Mouse (Mus musculus) embryonic facial prominence, embryonic 11.5 days (tissue): ENCODE results near the gene Map3k12. TPM values are rescaled to one million over a fixed set of nuclear protein-coding genes. Genes with fewer than 3 reads are reported as not detected.

Experiments
- ATAC-seq: fragments of 200-750 bp; cut with Nextera tagmentation; replicated peaks from 2 replicates; pipeline ENCODE4 v1.8.0; 2017; ENCODE audit warnings: low read depth; ENCODE audit not compliant: insufficient number of reproducible peaks, low FRiP score, low TSS enrichment
- DNase-seq: peaks from one replicate; pipeline ENCODE4 v3.0.0-alpha.2; 2015; ENCODE audit warnings: low spot score
- H3K27ac ChIP-seq: fragments of 300-500 bp; sonication (generic); replicated peaks from 2 replicates; pipeline ENCODE4 v1.5.1; 2014; ENCODE audit warnings: mild to moderate bottlenecking, low read depth, low read length, control low read depth
- H3K27me3 ChIP-seq: fragments of 300-500 bp; sonication (generic); 2 replicates; pipeline ENCODE4 v1.6.1; 2014; ENCODE audit warnings: mild to moderate bottlenecking, low read length, moderate library complexity, mixed read lengths; ENCODE audit not compliant: control insufficient read depth, insufficient read depth
- H3K36me3 ChIP-seq: fragments of 300-500 bp; sonication (generic); replicated peaks from 2 replicates; pipeline ENCODE4 v1.6.1; 2014; ENCODE audit warnings: low read depth, mild to moderate bottlenecking, low read length, moderate library complexity, mixed read lengths; ENCODE audit not compliant: control insufficient read depth, insufficient read depth
- H3K4me1 ChIP-seq: fragments of 300-500 bp; sonication (generic); 2 replicates; pipeline ENCODE4 v1.6.1; 2014; ENCODE audit warnings: low read length, mixed read lengths; ENCODE audit not compliant: control insufficient read depth, insufficient read depth
- H3K4me2 ChIP-seq: fragments of 300-500 bp; sonication (generic); 2 replicates; pipeline ENCODE4 v1.6.1; 2014; ENCODE audit warnings: low read depth, mild to moderate bottlenecking, control low read depth, low read length, moderate library complexity
- H3K4me3 ChIP-seq: fragments of 300-500 bp; sonication (generic); 2 replicates; pipeline ENCODE4 v1.5.1; 2014; ENCODE audit warnings: low read depth, low read length, control low read depth
- H3K9ac ChIP-seq: fragments of 300-500 bp; sonication (generic); replicated peaks from 2 replicates; pipeline ENCODE4 v1.6.1; 2014; ENCODE audit warnings: mild to moderate bottlenecking, control low read depth, low read length
- H3K9me3 ChIP-seq: fragments of 300-500 bp; sonication (generic); replicated peaks from 2 replicates; pipeline ENCODE4 v1.6.1; 2016; ENCODE audit warnings: mild to moderate bottlenecking, low read length, inconsistent platforms, mixed read lengths; ENCODE audit not compliant: control insufficient read depth
- WGBS: fragments of 180-500 bp; shearing (Covaris S2); extraction: QIAGEN DNeasy Blood & Tissue Kit; methylation state at CpG from one replicate; pipeline ENCODE4 v1.1.7; 2014; 5-methylcytosine and 5-hydroxymethylcytosine counted together
- polyA plus RNA-seq: library from polyadenylated mRNA; unstranded; fragments of >200 nt; fragmentation: Nextera tagmentation; extraction: Ambion mirVana; gene quantifications from 2 replicates; pipeline ENCODE4 v1.2.1, GENCODE M21; 2014

Map3k12 gene
- polyA plus RNA-seq, 1 experiment from 2014 or later, result 13.4 TPM

DNA sequence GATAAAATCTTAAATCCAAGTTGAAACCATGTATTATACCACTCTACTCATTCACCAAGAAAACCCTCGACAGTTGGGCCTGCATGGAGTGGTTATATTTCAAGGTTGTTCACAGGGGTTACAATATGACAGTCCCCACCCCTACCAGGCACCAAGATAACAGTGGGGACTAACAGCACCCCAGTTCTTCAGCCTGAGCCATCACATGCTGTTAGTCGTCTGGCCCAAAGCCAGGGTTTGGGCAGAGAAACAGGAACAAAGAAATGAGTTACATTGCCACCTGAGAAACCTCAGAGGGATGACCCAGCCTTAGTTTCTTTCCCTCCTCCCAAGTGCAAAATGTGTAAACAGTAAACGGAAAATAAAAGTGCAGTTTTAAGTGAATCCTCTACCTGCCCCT is 17.5 kb downstream of the Map3k12 start:
- Histone ChIP-seq H3K4me3 (no peak overlapping the region), H3K4me2 (no peak overlapping the region), H3K4me1 (no peaks in the 10 kb centered on the region), H3K36me3 (peaks cover 27% of the 10 kb centered on the region), H3K27me3 (no peaks in the 10 kb centered on the region), H3K9me3 (no peaks in the 10 kb centered on the region), H3K9ac (no peak overlapping the region), H3K27ac (no peak overlapping the region)
- ATAC-seq, result no peak
- DNase-seq, result no peak
- 86% methylated on average over 3 of the region's 3 CpGs for WGBS

DNA sequence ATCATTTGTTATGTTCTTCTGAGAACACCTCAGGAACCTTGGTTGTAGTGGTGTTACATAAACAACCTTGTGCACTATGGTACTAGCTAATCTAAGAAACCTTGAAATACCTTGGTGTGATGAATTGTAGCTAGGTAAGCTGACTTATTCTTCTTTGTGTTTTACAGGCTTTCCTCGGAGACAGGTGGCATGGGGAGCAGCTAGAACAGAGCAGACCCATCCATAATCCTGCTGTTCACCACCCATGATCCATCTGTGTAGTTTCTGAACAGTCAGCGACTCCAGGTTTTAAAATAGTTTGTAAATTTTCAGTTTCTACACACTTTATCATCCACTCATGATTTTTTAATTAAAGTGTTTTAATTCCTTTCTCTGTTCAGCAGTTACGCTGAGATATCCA is 18.5 kb downstream of the Map3k12 start:
- H3K27ac ChIP-seq, result no peak overlapping the region
- no peaks in the 10 kb centered on the region for H3K9me3 ChIP-seq
- DNase-seq (no peak), ATAC-seq (no peak)
- no peaks in the 10 kb centered on the region for H3K27me3 ChIP-seq
- peaks cover 28% of the 10 kb centered on the region for H3K36me3 ChIP-seq
- no peak overlapping the region for H3K4me2 ChIP-seq
- no peak overlapping the region for H3K9ac ChIP-seq
- H3K4me1 ChIP-seq, result no peaks in the 10 kb centered on the region
- no peak overlapping the region for H3K4me3 ChIP-seq
- WGBS, result 94% methylated on average over 3 of the region's 3 CpGs

DNA sequence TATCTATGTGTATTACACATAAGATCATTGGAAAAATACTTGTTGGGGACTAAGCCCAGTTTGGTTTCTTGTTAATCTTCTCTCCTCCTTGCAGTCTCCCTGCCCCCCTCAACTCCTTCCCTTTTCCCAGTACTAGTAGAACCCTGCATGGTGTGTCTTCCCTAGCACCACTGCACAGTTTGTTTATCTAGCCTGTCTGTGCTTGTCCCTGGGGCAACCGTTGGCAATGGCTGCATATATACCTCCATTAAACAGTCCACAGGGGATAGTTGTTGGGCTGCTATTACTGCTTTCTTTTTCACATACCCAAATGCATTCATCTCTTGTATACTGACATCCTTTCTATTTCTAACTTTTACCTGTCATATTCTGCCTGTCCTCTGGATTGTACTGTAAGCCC is 29.2 kb downstream of the Map3k12 start:
- DNase-seq (no peak), ATAC-seq (no peak)
- Histone ChIP-seq H3K4me3 (no peak overlapping the region), H3K27me3 (no peaks in the 10 kb centered on the region), H3K4me1 (no peaks in the 10 kb centered on the region), H3K27ac (no peak overlapping the region), H3K9ac (no peak overlapping the region), H3K9me3 (no peaks in the 10 kb centered on the region), H3K36me3 (peaks cover 29% of the 10 kb centered on the region), H3K4me2 (no peak overlapping the region)
- WGBS, result 80% methylated on average over 1 of the region's 1 CpGs

DNA sequence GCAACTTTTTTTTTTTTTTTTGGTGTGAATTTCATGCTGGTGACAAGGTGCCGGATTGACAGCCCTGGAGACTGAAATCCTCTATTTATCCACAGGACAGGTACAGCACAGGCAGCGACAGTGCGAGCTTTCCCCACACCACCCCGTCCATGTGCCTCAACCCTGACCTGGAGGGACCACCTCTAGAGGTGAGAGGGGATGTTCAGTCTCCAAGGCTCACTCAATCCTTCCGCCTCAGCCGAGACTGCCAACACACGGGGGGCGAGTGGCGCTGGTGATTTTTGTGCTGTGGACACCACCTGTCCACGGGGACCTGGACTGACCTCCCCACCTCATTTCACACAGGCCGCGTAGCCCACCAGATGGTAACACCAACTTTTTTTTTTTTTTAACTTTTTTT is 31.0 kb downstream of the Map3k12 start:
- ATAC-seq (no peak), DNase-seq (no peak)
- Histone ChIP-seq H3K36me3 (peaks cover 29% of the 10 kb centered on the region), H3K9ac (no peak overlapping the region), H3K27ac (no peak overlapping the region), H3K9me3 (no peaks in the 10 kb centered on the region), H3K4me3 (no peak overlapping the region), H3K4me1 (no peaks in the 10 kb centered on the region), H3K27me3 (no peaks in the 10 kb centered on the region), H3K4me2 (no peak overlapping the region)
- 86% methylated on average over 12 of the region's 12 CpGs for WGBS

DNA sequence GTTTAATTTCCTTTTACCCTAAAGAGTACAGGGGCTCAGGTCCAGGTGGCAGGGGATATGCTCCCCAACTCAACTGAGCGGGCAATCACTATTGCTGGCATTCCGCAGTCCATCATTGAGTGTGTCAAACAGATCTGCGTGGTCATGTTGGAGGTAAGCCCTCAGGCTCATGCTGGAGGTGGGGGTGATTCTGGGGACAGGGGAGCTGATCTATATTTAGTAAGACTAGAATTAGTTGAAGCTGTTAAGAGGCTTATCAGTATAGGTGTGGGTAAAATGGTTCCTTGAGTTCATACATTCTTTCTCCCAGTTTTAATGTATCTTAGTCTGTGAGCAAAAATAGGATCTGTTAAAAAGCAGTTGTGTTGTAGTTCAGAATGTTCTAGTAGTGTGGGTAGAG is 33.7 kb downstream of the Map3k12 start:
- Histone ChIP-seq H3K4me1 (no peaks in the 10 kb centered on the region), H3K4me2 (no peak overlapping the region), H3K4me3 (no peak overlapping the region), H3K36me3 (peaks cover 16% of the 10 kb centered on the region), H3K27ac (no peak overlapping the region), H3K27me3 (no peaks in the 10 kb centered on the region), H3K9me3 (no peaks in the 10 kb centered on the region), H3K9ac (no peak overlapping the region)
- no peak for ATAC-seq
- 87% methylated on average over 3 of the region's 3 CpGs for WGBS
- no peak for DNase-seq

DNA sequence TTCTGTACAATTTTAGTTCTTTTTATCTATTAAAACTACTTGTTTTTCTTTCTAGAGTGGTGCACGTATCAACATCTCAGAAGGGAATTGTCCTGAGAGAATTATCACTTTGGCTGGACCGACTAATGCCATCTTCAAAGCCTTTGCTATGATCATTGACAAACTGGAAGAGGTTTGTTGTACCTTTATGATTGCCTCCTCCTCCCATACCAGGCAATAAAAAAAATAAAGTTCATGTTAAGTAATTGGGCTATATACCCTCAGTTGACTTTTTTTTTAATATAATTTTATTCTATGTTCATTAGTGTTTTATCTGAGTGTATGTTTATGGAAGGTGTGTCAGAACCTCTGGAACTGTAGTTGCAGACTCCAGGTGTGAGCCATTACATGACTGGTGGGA is 42.3 kb downstream of the Map3k12 start:
- no peaks in the 10 kb centered on the region for H3K9me3 ChIP-seq
- DNase-seq (no peak), ATAC-seq (no peak)
- H3K36me3 ChIP-seq, result no peaks in the 10 kb centered on the region; the same call in 1 of the 2 replicates
- no peaks in the 10 kb centered on the region for H3K27me3 ChIP-seq
- no peak overlapping the region for H3K4me2 ChIP-seq
- H3K9ac ChIP-seq, result no peak overlapping the region
- H3K4me1 ChIP-seq, result no peaks in the 10 kb centered on the region
- 91% methylated on average over 2 of the region's 2 CpGs for whole genome bisulfite sequencing
- H3K27ac ChIP-seq, result no peak overlapping the region
- H3K4me3 ChIP-seq, result no peak overlapping the region

DNA sequence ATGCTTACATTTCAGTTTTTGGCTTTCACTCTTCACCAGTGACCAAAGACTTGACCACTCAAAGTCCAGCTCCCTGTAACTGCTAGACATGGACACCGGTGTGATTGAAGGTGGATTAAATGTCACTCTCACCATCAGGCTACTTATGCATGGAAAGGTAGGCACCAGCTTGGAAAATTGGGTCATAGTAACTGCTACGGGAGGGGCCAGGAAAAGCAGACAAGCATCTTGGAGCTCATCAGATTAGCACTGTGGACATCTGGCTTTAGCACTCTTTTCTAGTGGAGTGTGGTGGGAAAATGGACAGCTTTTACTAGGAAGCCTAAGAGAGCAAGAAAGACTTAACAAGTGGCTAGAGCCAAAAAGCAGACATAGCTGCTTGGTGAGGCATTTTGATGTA is 43.6 kb downstream of the Map3k12 start:
- ATAC-seq, result no peak
- Histone ChIP-seq H3K36me3 (no peaks in the 10 kb centered on the region), H3K27me3 (no peaks in the 10 kb centered on the region), H3K4me1 (no peaks in the 10 kb centered on the region), H3K9ac (no peak overlapping the region), H3K4me3 (no peak overlapping the region), H3K9me3 (no peaks in the 10 kb centered on the region), H3K27ac (no peak overlapping the region), H3K4me2 (no peak overlapping the region)
- DNase-seq, result no peak
- 77% methylated on average over 2 of the region's 2 CpGs for WGBS

DNA sequence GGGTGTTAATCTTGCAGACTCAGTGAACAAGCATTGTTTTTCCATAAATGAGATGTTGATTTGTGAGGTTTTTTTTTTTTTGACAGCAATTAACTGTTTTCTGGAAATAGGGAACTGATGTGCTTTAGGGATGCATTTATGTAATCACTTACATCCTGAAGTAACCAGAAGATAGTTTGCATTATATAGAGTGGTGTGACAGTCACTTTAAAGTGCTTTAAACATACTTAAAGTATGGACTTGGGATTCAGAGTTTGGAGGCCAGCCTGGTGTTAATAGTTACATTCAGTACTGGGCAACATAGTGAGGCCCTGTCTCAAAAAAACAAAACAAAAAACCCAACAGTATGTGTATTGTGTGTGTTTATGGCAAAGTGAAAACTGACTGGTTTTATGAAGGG is 45.1 kb downstream of the Map3k12 start:
- DNase-seq (no peak), ATAC-seq (no peak)
- Histone ChIP-seq H3K27me3 (no peaks in the 10 kb centered on the region), H3K9ac (no peak overlapping the region), H3K9me3 (no peaks in the 10 kb centered on the region), H3K36me3 (no peaks in the 10 kb centered on the region), H3K4me1 (no peaks in the 10 kb centered on the region), H3K4me3 (peak overlapping the region; percentile 82), H3K4me2 (peak overlapping the region; percentile 51), H3K27ac (no peak overlapping the region)

DNA sequence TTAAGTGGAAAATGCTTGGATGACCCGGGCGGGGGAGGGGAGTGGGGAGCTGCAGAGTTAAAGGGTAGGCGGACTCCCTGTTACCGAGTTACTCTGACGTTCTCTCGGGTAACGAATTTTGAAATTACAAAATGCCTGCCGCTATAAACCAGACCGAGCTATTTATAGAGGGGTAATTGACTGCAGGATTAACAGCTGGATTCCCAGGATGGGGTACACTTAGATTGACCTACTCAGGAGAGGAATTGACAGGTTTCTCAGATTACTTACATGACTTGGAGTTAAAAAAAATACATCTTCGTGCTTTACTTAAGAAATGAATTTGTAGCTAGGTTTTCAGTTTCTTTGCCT is 45.6 kb downstream of the Map3k12 start:
- Histone ChIP-seq H3K27me3 (no peaks in the 10 kb centered on the region), H3K27ac (peak overlapping the region; percentile 97), H3K4me3 (peak overlapping the region; percentile 82), H3K4me1 (no peaks in the 10 kb centered on the region), H3K9me3 (no peaks in the 10 kb centered on the region), H3K9ac (peak overlapping the region; percentile 98), H3K4me2 (peak overlapping the region; percentile 51), H3K36me3 (no peaks in the 10 kb centered on the region)
- DNase-seq, result no peak
- ATAC-seq, result no peak
- under 1% methylated on average over 10 of the region's 10 CpGs for WGBS
